Mouse (Mus musculus) mouse trophoblast stem cell (cell line): Measurements from ENCODE around the gene Gstcd.

ENCODE experiments used
- in situ Hi-C, 2 experiments: fragments of 300-500 bp; cut with MseI, MboI; formaldehyde crosslinking; loops; 2 replicates in 1 of 2; 3 replicates in 1 of 2; pipeline ENCODE4 v1.15.1; 2025

The Gstcd gene

DNA sequence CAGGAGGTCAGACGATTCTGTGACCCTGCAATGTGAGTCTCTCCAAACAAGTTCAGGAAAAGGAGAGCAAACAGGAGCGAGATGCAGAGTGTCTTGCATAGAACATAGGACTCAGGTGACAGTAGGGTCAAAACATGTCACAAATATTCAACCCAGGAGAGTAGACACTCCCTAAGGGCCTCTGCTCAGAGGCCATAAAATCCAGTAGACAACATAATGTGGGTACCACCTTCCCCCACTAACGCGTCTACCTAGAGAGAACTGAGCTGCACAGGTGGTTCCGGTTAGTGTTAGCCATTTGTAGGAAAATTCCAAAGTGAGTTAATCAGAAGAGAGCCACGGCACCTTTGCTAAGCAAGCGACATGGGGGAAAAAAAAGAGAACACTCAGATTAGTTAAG, 147.6 kb downstream of the Gstcd start:
- in situ Hi-C loops, result no loop called here

DNA sequence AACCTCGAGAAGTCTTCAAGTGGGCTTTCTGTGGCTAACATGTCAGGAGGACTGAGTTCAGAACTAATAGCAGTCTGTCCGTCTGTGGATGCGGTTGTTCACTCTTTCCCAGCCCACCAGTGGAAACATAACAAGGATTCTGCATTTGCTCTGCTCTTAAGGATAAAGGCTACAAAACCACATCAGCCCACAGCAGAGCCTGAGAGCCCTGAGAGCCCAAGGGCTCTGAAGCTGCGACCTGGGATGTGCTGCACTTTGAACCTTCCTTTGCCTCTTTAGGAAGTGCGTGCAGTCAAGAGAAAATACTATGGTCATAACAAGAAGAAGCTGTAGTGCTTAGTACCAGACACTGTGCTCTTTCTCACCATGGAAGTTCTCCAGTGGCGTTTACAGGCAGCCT, 149.1 kb downstream of the Gstcd start:
- in situ Hi-C loops, result no loop called here

DNA sequence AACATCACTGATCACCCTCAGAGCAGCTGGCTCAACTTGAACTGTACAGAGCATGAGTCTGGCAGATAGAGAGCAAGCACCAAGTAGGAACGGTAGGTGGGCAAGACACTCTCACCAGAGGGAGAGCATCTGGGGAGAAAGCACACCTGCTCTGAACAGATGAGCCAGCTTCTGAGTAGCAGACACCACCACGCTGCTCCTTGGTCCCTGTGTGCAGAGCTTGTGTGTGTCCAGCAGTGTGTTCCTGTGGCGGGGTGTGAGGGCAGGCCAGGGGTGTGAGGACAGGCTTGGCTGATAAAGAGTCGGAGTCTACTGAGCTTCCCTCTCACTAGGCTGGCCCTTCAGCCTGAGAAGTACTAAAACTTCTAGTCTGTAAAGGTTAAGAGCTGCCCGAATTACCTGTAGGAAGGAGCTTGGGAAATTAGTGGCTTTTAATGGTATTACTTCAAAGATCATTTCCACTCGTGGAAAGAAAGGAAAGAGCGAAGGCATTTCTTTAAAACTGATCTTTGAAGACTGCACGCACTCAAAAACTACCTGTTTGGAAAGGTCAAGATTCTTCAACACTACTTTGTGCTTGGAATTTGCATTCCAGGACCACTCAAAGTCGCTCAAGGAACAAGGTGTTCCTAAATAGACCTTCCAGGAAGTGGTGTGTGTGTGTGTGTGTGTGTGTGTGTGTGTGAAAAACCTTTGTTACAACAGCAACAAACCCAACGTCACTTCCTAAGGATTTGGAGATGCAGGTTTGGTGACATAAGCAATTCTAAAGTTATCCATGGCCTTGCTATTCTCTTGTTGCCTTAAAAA, 151.4 kb downstream of the Gstcd start:
- in situ Hi-C loops, result no loop called here

DNA sequence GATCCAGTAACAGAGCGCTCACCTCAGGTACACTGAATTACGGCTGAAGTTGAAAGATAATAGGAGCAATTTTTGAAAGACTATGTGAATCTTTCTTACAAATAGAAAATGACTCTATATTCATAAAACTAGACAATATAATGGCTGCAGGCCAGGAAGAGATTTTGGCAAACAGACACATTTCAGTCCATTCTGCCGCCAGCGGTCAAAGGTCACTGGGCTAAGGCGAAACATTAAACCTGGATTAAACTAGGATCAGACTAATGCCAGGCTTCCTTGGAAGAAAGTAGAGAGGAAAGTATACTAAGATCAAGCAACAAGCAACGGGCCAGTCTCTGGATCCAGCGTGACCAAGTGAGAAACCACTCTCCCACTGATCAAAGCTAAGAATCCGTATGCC, 152.8 kb downstream of the Gstcd start:
- in situ Hi-C loops, result no loop called here

DNA sequence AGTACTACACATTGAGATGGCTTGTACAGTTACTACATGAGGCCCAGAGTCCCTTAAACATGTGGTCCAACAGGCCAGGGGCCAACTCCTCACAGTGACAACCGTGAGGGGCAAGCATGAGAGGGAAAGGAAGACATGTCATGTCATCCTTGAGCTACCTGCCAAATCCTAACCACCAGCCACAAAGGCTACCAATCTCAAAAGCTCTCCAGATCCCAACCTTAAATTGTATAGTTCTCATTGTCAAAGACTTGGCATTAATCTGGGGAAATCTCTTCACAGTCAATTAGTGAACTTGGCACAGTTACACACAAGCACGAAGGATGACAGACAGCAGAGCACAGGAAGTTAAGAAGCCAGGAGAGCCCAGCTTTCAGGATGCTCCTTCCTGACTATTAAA, 157.2 kb downstream of the Gstcd start:
- in situ Hi-C loops, result no loop called here
